Mouse (Mus musculus) lung, adult 2 months (tissue): ENCODE measurements at regions not wholly inside any gene's neighbourhood (a gene's known extent, or its start where the extent isn't known, plus 50 kb on each side); places are given as distances from the start of the nearest gene placed in this dataset.

ENCODE experiments used
- CTCF ChIP-seq: fragments of 200-500 bp; IDR thresholded peaks from 2 replicates; pipeline ENCODE4 v1.5.1; 2011; ENCODE audit warnings: mild to moderate bottlenecking, low read length, control low read depth; ENCODE audit not compliant: insufficient read depth
- POLR2A ChIP-seq: fragments of 200-500 bp; IDR thresholded peaks from 2 replicates; pipeline ENCODE4 v1.6.1; 2011; ENCODE audit warnings: low read depth, mild to moderate bottlenecking, control low read depth, low read length, borderline replicate concordance; ENCODE audit errors: extremely low read depth

DNA sequence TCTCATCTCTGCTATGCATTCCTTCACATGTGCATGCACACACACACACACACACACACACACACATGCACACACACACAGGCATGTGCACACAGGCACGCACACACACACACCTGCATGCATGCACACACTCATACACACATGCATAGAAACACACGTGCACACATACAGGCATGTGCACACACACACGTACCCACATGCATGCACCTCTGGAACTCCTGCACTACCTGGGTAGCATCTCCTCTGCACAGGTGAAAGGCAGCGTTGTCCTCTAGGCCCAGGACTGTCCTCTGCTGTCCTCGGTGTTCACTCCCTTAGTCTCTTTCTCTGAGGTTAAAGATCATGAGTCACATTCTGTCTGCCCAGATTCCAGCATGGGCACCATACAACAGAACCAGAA lies 258.0 kb downstream of the Cxcl12 start:
- TF ChIP-seq POLR2A (no peak), CTCF (no peak)
